Mouse (Mus musculus): ENCODE data around the gene Asrgl1. TPM values are rescaled to one million over a fixed set of nuclear protein-coding genes. Genes with fewer than 3 reads are reported as not detected.

Asrgl1 gene
- total and polyA plus RNA-seq, 3 experiments, result 15.6 to 36.2 (median 25.1) TPM

DNA sequence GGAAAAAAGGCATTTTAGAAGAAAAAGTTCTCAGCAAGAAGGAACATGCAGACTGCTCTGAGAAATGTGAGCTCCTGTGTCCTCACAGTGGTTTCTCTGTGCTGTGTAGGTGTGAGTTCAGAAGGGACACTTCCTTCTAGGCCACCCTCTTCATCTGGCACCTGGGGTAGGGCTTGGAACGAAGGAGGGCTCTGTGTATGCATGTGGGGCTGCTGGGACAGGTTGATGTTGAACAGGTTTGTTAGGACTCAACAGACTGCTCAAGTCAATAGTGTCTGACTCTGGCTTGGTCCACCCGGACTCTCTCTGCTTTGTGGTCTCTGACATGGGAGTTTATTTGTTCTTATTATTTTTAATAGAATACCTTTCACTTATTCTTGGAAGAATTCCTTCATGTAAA is 65.1 kb downstream of the Asrgl1 start:
- Histone ChIP-seq H3K9ac (ENCODE audit: insufficient read depth, low read depth) (0 out of 2 replicates have a peak overlapping the region, but pooled peaks have one; percentile 4), H3K27me3 (replicated peaks) (no peaks in the 10 kb centered on the region), H3K79me2 (replicated peaks; ENCODE audit: control insufficient read depth, extremely low read depth, insufficient read depth, poor library complexity, severe bottlenecking) (no peaks in the 10 kb centered on the region), H3K4me1 (ENCODE audit: control insufficient read depth in 1 of 2, insufficient read depth in 2 of 2) (peaks cover 45 to 81% of the 10 kb centered on the region in 2 experiments), H3K9me3 (replicated peaks; ENCODE audit: low read length) (no peaks in the 10 kb centered on the region), H3K4me2 (ENCODE audit: insufficient read depth, low read depth, poor library complexity, severe bottlenecking) (no peak overlapping the region), H3K4me3 (replicated peaks in 1 of 3; ENCODE audit: low read depth in 2 of 3, low read length in 2 of 3, poor library complexity in 1 of 3) (no peak overlapping the region), H3K36me3 (replicated peaks in 1 of 2; ENCODE audit: control insufficient read depth in 1 of 2, insufficient read depth in 1 of 2, low read length in 1 of 2) (no peaks in the 10 kb centered on the region), H3K27ac (ENCODE audit: insufficient read depth, low read depth) (no peak overlapping the region)
- DNase-seq (ENCODE audit: extremely low read depth), result no peak
- TF ChIP-seq TBP (conservative IDR thresholded peaks at IDR 0.05; ENCODE audit: low read depth, low read length) (no peak), MAFK (IDR thresholded peaks at IDR 0.05; ENCODE audit: insufficient replicate concordance, low read length) (no peak), ELF1 (IDR thresholded peaks at IDR 0.05; ENCODE audit: low read depth, low read length) (no peak), JUN (IDR thresholded peaks at IDR 0.05; ENCODE audit: insufficient read depth, low read depth, low read length) (no peak), MXI1 (IDR thresholded peaks at IDR 0.05; ENCODE audit: low read depth, low read length) (no peak), MEF2A (IDR thresholded peaks at IDR 0.05; ENCODE audit: borderline replicate concordance, low read depth, low read length) (no peak), BHLHE40 (IDR thresholded peaks at IDR 0.05; ENCODE audit: low read depth, low read length) (no peak), POLR2A (IDR thresholded peaks at IDR 0.05; ENCODE audit: low read depth, low read length) (no peak), POLR2AphosphoS2 (IDR thresholded peaks at IDR 0.05; ENCODE audit: low read depth, low read length) (no peak), RAD21 (IDR thresholded peaks at IDR 0.05; ENCODE audit: low read depth, low read length) (no peak), ZC3H11A (IDR thresholded peaks at IDR 0.05; ENCODE audit: low read depth, low read length) (no peak)
- dilution Hi-C loops (cut with MboI; ENCODE audit: extremely low pct_ligation_motif_present, extremely low pct_unique_long_range_greater_than_20kb, low sequenced_read_pairs), result no loop called here
- in situ Hi-C loops (cut with MboI; ENCODE audit: low pct_ligation_motif_present, low pct_unique_long_range_greater_than_20kb, low sequenced_read_pairs), result no loop called here

DNA sequence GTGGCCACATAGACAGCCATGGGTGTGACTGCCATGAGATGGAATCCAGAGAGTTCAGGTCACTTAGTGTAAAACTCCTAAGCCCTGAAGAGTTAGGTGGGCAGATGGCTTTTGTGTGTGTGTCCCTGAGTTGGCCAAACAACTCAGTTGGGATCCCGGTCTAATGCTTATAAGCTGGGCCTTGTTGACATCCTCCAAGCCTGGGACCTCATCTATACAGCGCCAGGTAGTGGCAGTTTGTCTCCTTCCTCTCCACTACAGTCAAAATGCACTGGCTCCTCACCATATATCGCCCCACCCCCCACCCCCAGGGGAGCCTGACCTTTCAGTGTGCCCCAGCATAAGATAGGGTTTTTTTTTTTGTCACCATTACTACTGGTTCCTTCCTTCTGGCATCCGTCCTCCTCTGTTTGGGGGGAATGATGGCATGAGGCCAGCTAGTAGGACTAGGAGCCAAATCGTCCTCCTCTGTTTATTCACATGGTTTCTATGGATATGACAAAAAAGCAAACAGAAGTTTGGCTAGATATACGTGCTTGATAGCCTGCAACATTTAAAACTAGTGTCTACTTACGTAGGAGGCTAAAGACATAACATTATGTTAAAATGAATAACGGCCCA is 65.6 kb downstream of the Asrgl1 start:
- Histone ChIP-seq H3K4me2 (ENCODE audit: insufficient read depth, low read depth, poor library complexity, severe bottlenecking) (peak overlapping the region; percentile 16; the same call in 1 of the 2 replicates), H3K4me1 (ENCODE audit: control insufficient read depth in 1 of 2, insufficient read depth in 2 of 2) (peaks cover 45 to 83% of the 10 kb centered on the region in 2 experiments), H3K27me3 (replicated peaks) (no peaks in the 10 kb centered on the region), H3K27ac (ENCODE audit: insufficient read depth, low read depth) (no peak overlapping the region), H3K36me3 (replicated peaks in 1 of 2; ENCODE audit: control insufficient read depth in 1 of 2, insufficient read depth in 1 of 2, low read length in 1 of 2) (no peaks in the 10 kb centered on the region), H3K4me3 (replicated peaks in 1 of 3; ENCODE audit: low read depth in 2 of 3, low read length in 2 of 3, poor library complexity in 1 of 3) (no peak overlapping the region), H3K9ac (ENCODE audit: insufficient read depth, low read depth) (0 out of 2 replicates have a peak overlapping the region, but pooled peaks have one; percentile 4), H3K9me3 (replicated peaks; ENCODE audit: low read length) (no peaks in the 10 kb centered on the region), H3K79me2 (replicated peaks; ENCODE audit: control insufficient read depth, extremely low read depth, insufficient read depth, poor library complexity, severe bottlenecking) (no peaks in the 10 kb centered on the region)
- peak; percentile 53 for DNase-seq (ENCODE audit: extremely low read depth)
- dilution Hi-C loops (cut with MboI; ENCODE audit: extremely low pct_ligation_motif_present, extremely low pct_unique_long_range_greater_than_20kb, low sequenced_read_pairs), result no loop called here
- peak; percentile 49 for TF ChIP-seq BHLHE40 (IDR thresholded peaks at IDR 0.05; ENCODE audit: low read depth, low read length)
- TF ChIP-seq TCF12 (IDR thresholded peaks at IDR 0.05; ENCODE audit: low read depth, low read length), result peak; percentile 35; the same call in 1 of the 2 replicates
- peak; percentile 58 for TF ChIP-seq CHD2 (IDR thresholded peaks at IDR 0.05; ENCODE audit: low read length)
- no peak for TF ChIP-seq GABPA (IDR thresholded peaks at IDR 0.05; ENCODE audit: insufficient replicate concordance, low read depth, low read length)
- no peak for TF ChIP-seq POLR2AphosphoS2 (IDR thresholded peaks at IDR 0.05; ENCODE audit: low read depth, low read length)
- TF ChIP-seq ZNF384 (IDR thresholded peaks at IDR 0.05; ENCODE audit: low read depth, low read length), result peak; percentile 83
- TF ChIP-seq IRF4 (IDR thresholded peaks at IDR 0.05; ENCODE audit: low read depth, low read length), result peak; percentile 28; the same call in 1 of the 2 replicates
- TF ChIP-seq EP300 (IDR thresholded peaks at IDR 0.05; ENCODE audit: low read length), result peak; percentile 46; the same call in 1 of the 2 replicates
- in situ Hi-C loops (cut with MboI; ENCODE audit: low pct_ligation_motif_present, low pct_unique_long_range_greater_than_20kb, low sequenced_read_pairs), result no loop called here

Data from CH12.LX (cell line).